Mouse (Mus musculus) hindbrain, embryonic 10.5 days (tissue): ENCODE data around the gene Evpl. TPM values are rescaled to one million over a fixed set of nuclear protein-coding genes. Genes with fewer than 3 reads are reported as not detected.

Experiments used
- DNase-seq: peaks from one replicate; pipeline ENCODE4 v3.0.0-alpha.2; 2017; ENCODE audit warnings: low spot score
- H3K27ac ChIP-seq: fragments of 300-500 bp; sonication (generic); 2 replicates; pipeline ENCODE4 v1.5.1; 2016; ENCODE audit warnings: mild to moderate bottlenecking, moderate library complexity
- H3K27me3 ChIP-seq: fragments of 300-500 bp; sonication (generic); 2 replicates; pipeline ENCODE4 v1.6.1; 2016; ENCODE audit warnings: mild to moderate bottlenecking; ENCODE audit not compliant: poor library complexity, insufficient read depth, severe bottlenecking
- H3K36me3 ChIP-seq: fragments of 300-500 bp; sonication (generic); 2 replicates; pipeline ENCODE4 v1.6.1; 2016; ENCODE audit warnings: mild to moderate bottlenecking, moderate library complexity
- H3K4me1 ChIP-seq: fragments of 300-500 bp; sonication (generic); replicated peaks from 2 replicates; pipeline ENCODE4 v1.6.1; 2016; ENCODE audit warnings: mild to moderate bottlenecking
- H3K4me3 ChIP-seq: fragments of 300-500 bp; sonication (generic); 2 replicates; pipeline ENCODE4 v1.5.1; 2016; ENCODE audit warnings: mild to moderate bottlenecking, moderate library complexity
- H3K9me3 ChIP-seq: fragments of 300-500 bp; sonication (generic); 2 replicates; pipeline ENCODE4 v1.6.1; 2016; ENCODE audit warnings: mild to moderate bottlenecking, moderate library complexity
- WGBS: fragments of 180-500 bp; shearing (Covaris S2); methylation state at CpG from one replicate; pipeline ENCODE4 v1.1.7; 2016; 5-methylcytosine and 5-hydroxymethylcytosine counted together
- polyA plus RNA-seq: library from polyadenylated mRNA; unstranded; fragments of >200 nt; fragmentation: Nextera tagmentation; extraction: Ambion mirVana; gene quantifications from 2 replicates; pipeline ENCODE4 v1.2.1, GENCODE M21; 2016

Gene Evpl
- polyA plus RNA-seq, 1 experiment from 2014 or later = 0.76 TPM

DNA sequence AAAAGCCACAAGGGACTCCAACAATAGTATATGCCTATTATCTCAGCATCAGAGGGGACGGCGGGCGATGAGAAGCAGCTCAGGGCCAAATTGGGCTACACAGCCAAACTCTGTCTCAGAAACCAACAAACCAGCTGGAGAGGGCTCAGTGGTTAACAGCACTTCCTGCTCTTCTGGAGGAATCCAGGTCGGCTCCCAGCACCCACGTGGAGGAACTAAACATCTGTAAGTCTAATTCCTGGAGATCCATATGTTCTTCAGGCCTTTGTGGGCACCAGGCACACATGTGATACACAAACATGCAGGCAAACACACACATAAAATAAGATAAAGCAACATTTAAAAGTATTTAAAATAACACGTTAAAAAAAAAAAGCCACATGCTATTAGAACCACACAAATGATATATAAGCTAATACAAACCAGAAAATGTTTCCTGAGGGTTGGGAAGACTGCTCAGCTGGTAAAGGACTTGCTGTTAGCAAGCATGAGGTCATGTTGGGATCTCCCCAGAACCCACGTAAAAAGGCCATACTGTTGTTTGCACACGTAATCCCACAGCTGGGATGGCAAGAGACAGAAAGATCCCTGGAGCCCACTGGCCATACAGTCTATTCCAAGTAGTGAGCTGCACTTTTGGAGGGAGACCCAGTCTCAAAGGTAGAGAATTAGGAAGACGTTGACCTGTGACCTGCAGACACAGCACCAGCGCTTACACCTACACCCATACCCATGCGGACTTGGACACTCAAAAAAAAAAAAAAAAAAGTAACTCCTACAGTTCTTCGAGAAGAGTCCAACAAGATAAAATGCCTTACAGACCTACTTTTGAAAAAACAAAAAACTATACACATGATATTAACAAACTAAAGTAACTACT, 35.0 kb upstream of the Evpl start:
- peaks cover 47% of the 10 kb centered on the region for H3K36me3 ChIP-seq
- WGBS = 63% methylated on average over 12 of the region's 12 CpGs
- H3K27ac ChIP-seq = peak overlapping the region; percentile 94

DNA sequence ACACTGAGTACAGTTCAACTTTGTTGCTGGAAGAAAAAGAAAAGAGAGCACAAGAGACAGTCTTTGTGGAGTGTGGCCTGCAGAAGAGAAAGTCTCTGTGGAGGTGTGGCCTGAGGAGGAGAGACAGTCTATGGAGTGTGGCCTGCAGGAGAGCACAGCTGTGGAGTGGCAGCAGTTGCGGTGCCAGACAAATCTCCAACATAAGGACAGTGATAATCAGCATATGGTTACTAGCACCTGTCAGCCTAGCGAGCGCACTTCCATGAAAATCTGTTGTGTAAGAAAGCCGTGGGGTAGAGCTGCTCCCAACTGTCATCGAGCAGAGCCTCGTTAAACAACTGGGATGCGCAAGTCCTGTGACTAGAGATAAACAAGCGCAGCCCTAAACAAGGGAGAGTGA, 31.7 kb upstream of the Evpl start:
- WGBS = 95% methylated on average over 8 of the region's 8 CpGs
- Histone ChIP-seq H3K36me3 (peaks cover 80% of the 10 kb centered on the region), H3K4me3 (no peak overlapping the region), H3K27ac (no peak overlapping the region), H3K27me3 (no peaks in the 10 kb centered on the region), H3K4me1 (peaks cover 18% of the 10 kb centered on the region), H3K9me3 (no peaks in the 10 kb centered on the region)
- no peak for DNase-seq

More for the DNA sequence above, 35.0 kb upstream of the Evpl start:
- H3K27me3 ChIP-seq = no peaks in the 10 kb centered on the region
- H3K4me1 ChIP-seq = peaks cover 22% of the 10 kb centered on the region
- H3K4me3 ChIP-seq = peak overlapping the region; percentile 96
- no peaks in the 10 kb centered on the region for H3K9me3 ChIP-seq
- DNase-seq = no peak

DNA sequence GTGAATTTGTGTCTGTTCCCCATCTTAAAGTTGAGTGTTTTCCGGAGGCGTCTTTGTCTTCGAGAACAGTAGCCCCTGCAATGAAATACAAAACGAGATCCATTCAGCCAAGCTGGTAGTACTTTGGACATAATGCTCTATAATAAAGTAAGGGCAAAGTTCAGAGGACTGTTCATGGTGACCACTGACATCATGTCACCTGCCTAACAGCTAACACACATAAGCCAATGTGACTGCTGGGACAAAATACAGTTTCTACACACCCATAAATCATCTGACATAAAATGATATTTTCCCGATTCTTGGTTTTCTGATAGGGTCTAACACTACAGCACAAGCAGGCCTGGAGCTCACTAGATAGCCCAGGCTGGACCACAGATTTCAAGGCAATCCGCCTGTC, 30.4 kb upstream of the Evpl start:
- Histone ChIP-seq H3K27ac (no peak overlapping the region), H3K36me3 (peaks cover 92% of the 10 kb centered on the region), H3K4me1 (peaks cover 10% of the 10 kb centered on the region), H3K27me3 (no peaks in the 10 kb centered on the region), H3K9me3 (no peaks in the 10 kb centered on the region), H3K4me3 (no peak overlapping the region)
- no peak for DNase-seq
- WGBS = 96% methylated on average over 6 of the region's 6 CpGs

DNA sequence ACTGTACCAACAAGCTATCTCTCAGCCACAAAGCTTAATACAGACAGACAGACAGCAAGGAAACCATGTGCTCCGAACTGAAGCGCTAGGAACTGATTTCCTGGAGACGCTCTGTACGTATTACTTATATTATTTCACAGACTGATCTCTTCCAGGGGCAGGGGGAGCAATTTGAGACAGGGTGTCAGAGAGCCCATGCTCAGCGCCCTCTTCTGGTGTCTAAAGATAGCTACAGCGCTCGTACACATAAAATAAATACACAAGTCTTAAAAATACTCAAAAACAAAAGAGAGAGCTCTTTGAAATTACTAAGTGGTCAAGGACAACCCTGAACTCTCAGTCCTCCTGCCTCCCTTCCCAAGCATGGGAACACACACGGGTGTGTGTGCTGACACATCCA, 29.8 kb upstream of the Evpl start:
- Histone ChIP-seq H3K4me3 (no peak overlapping the region), H3K36me3 (peaks cover 99% of the 10 kb centered on the region), H3K4me1 (peaks cover 3% of the 10 kb centered on the region), H3K27ac (no peak overlapping the region), H3K27me3 (no peaks in the 10 kb centered on the region), H3K9me3 (no peaks in the 10 kb centered on the region)
- 83% methylated on average over 8 of the region's 8 CpGs for WGBS
- no peak for DNase-seq

DNA sequence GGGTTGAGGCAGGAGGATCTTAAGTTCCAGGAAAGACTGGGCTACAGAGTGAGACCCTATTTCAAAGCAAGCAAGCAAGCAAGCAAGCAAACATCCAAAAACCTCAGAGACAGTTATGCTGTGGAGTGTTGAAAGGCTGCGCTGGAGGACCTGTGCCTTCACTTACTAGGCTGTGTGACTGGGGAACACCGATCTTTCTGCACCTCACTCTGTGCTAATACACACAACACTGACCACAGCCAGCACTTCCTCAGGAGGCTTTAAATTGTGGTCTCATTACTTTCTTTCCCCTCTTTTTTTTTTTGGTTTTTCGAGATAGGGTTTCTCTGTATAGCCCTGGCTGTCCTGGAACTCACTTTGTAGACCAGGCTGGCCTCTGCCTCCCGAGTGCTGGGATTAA, 28.0 kb upstream of the Evpl start:
- 93% methylated on average over 4 of the region's 4 CpGs for WGBS
- no peaks in the 10 kb centered on the region for H3K4me1 ChIP-seq
- DNase-seq = no peak
- no peak overlapping the region for H3K4me3 ChIP-seq
- no peaks in the 10 kb centered on the region for H3K9me3 ChIP-seq
- H3K36me3 ChIP-seq = peaks cover 100% of the 10 kb centered on the region
- no peaks in the 10 kb centered on the region for H3K27me3 ChIP-seq
- no peak overlapping the region for H3K27ac ChIP-seq

DNA sequence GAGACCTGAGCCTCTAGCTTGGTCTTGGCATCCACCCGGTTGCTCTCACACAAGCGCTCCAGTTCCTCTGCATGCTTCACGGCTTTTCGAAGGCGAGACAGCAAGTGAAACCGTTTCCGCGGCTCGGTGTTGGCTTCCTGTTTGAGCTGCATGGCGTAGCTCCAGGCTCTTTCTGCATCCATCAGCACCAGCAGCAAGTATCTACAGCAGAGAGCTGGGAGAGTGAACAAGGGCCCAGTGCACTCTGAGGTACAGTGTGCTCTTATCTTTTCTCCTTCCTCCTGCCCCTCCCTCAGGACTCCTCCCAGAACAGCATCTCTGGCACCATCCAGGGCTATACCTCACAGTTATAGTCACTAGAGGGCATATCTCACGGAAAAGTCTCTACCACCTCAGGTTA, 27.5 kb upstream of the Evpl start:
- Histone ChIP-seq H3K36me3 (peaks cover 100% of the 10 kb centered on the region), H3K4me3 (no peak overlapping the region), H3K4me1 (no peaks in the 10 kb centered on the region), H3K9me3 (no peaks in the 10 kb centered on the region), H3K27me3 (no peaks in the 10 kb centered on the region), H3K27ac (no peak overlapping the region)
- DNase-seq = no peak
- WGBS = 95% methylated on average over 11 of the region's 11 CpGs

DNA sequence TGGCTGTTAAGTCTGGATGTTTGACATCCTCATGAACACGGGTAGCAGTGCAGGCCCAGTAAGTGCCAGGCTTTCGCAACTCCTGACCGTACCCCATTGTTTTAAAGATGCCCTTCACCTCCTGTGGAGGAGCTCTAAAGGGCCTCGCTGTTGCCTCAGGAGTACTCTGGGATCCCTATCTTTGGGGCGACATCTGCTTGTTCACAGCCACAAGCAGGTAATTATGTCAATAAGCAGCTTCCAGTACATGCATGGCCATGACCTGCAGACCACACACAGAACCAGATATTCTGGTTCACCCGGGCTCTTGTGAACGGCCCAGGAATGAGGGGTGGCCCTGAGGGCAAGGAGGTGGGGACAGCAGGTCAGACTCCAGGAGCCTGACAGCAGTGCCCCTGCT, 22.4 kb upstream of the Evpl start:
- Histone ChIP-seq H3K36me3 (peaks cover 100% of the 10 kb centered on the region), H3K27me3 (no peaks in the 10 kb centered on the region), H3K4me3 (no peak overlapping the region), H3K27ac (no peak overlapping the region), H3K4me1 (no peaks in the 10 kb centered on the region), H3K9me3 (no peaks in the 10 kb centered on the region)
- DNase-seq = no peak
- 87% methylated on average over 7 of the region's 7 CpGs for WGBS

DNA sequence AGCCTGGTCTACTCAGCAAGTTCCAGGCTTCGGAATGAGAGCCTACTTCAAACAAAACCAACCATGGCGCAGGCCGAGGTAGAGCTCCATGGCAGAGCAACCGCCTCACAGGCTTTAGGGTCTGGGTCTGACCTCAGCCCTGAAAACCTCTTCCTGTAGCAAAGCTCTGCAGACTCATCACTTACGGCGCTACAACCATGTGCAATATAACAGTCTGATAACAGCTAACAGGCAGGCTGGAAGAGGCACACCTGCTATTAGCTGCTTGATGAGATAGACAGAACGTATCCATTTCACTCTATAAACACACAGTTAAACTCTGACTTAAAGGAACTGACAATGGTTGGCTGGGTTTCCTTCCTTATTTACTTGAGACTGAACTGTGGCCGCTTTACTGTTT, 21.6 kb upstream of the Evpl start:
- no peaks in the 10 kb centered on the region for H3K4me1 ChIP-seq
- H3K36me3 ChIP-seq = peaks cover 100% of the 10 kb centered on the region
- no peak for DNase-seq
- no peak overlapping the region for H3K4me3 ChIP-seq
- WGBS = 97% methylated on average over 8 of the region's 8 CpGs
- H3K9me3 ChIP-seq = no peaks in the 10 kb centered on the region
- H3K27ac ChIP-seq = no peak overlapping the region
- no peaks in the 10 kb centered on the region for H3K27me3 ChIP-seq

DNA sequence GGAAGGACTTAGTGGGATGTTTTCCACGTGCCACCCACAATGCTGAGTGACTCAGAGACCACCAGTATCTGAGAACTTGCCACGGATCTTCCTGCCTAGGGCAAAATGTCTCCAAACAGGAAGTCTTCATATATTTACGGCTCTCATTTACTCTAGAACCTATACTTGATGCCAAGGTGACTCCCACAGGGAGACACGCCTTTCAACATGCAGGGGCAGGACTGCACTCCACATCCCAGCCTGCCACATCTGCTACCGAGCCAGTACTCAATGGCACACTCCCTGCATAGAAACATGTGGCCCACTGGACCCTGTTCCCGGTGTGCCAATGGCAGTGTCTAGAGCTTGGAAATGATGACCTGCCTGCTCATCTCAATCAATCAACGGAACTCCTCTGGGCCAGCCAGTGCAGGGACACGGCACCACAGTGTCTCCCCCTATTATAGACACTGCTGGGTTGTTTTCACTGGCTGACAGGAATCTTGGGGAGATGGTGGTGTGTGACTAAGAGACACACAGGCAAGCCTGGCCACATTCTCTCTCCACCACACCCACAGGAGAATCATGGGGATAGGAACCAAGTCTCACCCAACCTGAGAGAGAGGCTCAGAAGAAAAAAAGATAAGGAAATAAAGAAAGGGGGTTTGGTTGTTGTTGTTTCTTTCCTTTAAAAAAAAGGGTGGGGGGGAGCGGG, 18.3 kb upstream of the Evpl start:
- Histone ChIP-seq H3K27me3 (no peaks in the 10 kb centered on the region), H3K36me3 (peaks cover 100% of the 10 kb centered on the region)
- WGBS = 92% methylated on average over 9 of the region's 9 CpGs

DNA sequence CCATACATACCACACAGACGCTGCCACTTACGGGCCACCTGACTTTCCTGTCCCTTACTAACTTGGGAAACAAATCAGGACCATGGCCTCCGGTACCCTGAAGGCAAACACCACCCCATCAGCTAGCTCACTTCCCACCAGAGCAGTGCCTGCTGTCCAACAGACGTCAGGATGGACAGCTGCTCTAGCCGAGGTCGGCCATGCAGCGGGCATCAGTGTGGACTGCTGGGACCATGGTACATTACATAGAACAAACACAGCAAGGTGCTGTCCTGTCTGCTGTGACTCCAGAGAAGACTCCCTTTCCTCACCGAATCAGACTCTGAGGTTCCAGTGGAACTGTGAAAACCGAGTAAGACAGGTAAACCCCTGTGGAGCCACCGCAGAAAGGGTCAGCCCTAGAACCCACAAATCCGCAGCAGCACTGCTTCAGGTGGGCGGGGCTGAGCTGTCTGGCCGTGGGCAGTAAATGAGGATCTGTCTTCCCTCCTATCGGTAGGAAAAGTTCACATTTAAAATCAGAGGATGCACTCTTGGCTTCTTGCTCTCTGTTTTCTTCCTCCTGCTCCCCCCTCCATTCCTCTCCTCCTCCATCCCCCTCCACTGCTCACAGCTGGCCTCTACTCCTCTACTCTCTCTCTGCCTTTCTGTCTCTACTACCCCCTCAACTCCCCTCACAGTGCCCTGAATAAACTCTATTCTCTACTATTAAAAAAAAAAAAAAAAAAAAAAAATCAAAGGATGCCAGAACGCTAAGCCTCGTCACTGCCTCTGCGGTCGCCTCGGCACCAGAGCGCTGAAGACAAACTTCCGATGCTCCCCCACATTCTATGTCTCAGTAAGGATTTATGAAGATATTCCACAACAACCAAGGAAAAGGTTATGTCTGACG, 17.5 kb upstream of the Evpl start:
- Histone ChIP-seq H3K27ac (no peak overlapping the region), H3K4me3 (no peak overlapping the region), H3K9me3 (no peaks in the 10 kb centered on the region), H3K4me1 (no peaks in the 10 kb centered on the region), H3K27me3 (no peaks in the 10 kb centered on the region), H3K36me3 (peaks cover 100% of the 10 kb centered on the region)
- no peak for DNase-seq
- 91% methylated on average over 22 of the region's 22 CpGs for WGBS

More for the DNA sequence above, 18.3 kb upstream of the Evpl start:
- H3K27ac ChIP-seq = no peak overlapping the region
- H3K9me3 ChIP-seq = no peaks in the 10 kb centered on the region
- H3K4me3 ChIP-seq = no peak overlapping the region
- DNase-seq = no peak
- H3K4me1 ChIP-seq = no peaks in the 10 kb centered on the region

DNA sequence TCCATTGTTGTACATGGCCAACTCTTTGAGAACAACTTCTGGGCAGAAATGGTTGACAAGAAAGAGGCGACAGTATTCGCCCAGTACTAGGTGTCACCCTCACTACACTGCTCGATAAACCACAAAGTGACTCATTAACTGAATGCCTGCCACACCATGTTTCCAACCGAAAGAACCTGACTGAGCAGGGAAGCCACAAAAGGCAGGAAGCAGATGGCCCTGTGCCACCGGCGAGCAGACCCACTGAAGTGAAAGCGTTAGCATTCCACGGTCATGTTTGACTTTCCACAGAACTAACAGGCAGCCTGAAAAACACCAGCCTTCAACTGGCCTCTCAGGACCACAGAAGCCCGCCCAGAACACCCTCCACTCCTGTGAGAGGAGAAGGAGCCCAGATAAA, 16.8 kb upstream of the Evpl start:
- no peak for DNase-seq
- Histone ChIP-seq H3K27me3 (no peaks in the 10 kb centered on the region), H3K9me3 (no peaks in the 10 kb centered on the region), H3K27ac (no peak overlapping the region), H3K4me3 (no peak overlapping the region), H3K36me3 (peaks cover 100% of the 10 kb centered on the region), H3K4me1 (no peaks in the 10 kb centered on the region)
- 91% methylated on average over 9 of the region's 9 CpGs for WGBS

DNA sequence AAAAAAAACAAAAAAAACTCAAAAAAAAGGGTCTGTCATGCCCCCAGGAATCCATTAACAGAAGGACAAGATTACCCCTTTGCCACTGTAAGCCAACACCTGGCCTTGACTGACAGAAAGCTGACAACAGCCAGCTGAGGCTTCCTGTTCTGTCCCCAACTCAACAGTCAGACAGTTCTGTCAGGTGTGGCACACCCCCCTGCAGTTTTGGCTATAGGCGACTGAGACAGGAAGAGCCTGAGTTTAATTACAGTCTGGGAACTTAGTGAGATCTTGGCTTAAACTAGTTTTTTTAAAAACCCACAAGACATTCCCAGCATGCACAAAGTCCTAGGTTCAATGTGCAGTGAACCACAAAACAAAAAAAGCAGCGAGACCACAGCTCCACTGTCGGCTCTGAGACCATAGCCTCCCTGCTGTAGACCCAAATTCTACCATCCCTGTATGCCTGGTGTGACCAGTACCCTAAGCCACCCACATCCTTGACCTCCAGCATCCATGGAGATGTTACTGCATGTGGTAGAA, 15.3 kb upstream of the Evpl start:
- no peak overlapping the region for H3K4me3 ChIP-seq
- no peaks in the 10 kb centered on the region for H3K9me3 ChIP-seq
- DNase-seq = no peak
- no peaks in the 10 kb centered on the region for H3K27me3 ChIP-seq
- H3K4me1 ChIP-seq = no peaks in the 10 kb centered on the region
- peaks cover 100% of the 10 kb centered on the region for H3K36me3 ChIP-seq
- H3K27ac ChIP-seq = no peak overlapping the region
- 90% methylated on average over 3 of the region's 3 CpGs for WGBS
